Mouse (Mus musculus) MEL-GATA-1-ER (cell line): ENCODE results near the gene Fam107b.

Experiments
- DNase-seq: peaks from one replicate; pipeline ENCODE4 v3.0.0-alpha.2; 2012; ENCODE audit warnings: low read depth; ENCODE audit errors: extremely low read depth

The Fam107b gene

DNA sequence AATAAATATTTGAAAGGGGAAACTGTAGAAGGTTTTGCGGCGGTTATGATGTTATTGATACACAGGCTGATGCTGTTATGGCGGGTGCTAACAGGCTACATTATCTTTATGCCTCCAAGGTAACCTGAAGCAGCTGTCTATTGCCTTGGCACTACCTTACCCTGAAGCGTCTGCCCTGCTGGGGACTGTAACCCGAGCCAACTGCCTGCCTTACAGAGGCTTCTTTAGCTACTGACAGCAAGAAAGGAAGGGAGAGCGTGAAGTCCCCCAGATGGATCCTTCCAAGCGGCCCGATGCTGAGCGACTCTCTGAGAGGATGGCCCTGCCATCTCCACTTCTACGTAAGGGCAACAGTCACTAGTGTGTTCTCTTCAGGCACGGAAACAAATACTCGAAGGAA lies at the start of gene Fam107b:
Gene Fam107b, plus strand, starts transcription at position 303 of the 400 bp plus-strand sequence.
- DNase-seq = no peak

DNA sequence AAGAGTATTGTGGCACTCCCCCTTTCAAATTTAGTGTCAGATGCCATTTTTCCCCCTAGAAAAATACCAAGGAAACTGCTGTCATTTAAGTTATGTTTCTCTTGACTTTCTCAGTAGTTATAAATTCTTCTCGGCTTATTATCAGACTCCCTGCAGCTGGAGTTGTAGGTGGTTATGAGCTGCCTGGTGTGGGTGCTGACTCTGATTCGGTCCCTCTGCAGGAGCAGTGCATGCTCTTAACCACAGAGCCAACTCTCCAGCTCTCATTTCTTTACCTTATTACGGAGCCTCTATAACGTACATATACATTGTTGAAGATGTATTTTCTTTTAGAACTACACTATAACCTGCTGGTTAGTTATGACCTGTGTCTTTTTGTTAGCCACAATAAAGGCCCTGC lies 47.7 kb upstream of the Fam107b start:
- no peak for DNase-seq

DNA sequence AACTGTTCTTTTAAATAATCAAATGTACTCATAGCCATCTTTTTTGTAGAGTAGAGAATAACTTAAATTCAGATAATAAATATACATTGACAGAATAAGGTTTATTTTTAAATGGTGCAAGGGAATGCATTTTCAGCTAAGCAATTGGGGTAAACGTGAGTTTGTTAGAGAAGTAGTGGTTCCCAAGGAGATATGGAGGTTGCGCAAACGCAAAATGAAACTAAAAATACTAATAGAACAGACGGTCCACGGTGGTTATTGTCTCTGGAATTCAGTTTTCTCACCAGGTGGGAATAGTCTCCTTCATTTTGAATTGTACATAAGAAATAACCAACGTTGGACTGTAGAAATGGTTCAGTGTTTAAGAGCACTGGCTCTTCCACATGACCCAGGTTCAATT lies 44.0 kb upstream of the Fam107b start:
- no peak for DNase-seq

DNA sequence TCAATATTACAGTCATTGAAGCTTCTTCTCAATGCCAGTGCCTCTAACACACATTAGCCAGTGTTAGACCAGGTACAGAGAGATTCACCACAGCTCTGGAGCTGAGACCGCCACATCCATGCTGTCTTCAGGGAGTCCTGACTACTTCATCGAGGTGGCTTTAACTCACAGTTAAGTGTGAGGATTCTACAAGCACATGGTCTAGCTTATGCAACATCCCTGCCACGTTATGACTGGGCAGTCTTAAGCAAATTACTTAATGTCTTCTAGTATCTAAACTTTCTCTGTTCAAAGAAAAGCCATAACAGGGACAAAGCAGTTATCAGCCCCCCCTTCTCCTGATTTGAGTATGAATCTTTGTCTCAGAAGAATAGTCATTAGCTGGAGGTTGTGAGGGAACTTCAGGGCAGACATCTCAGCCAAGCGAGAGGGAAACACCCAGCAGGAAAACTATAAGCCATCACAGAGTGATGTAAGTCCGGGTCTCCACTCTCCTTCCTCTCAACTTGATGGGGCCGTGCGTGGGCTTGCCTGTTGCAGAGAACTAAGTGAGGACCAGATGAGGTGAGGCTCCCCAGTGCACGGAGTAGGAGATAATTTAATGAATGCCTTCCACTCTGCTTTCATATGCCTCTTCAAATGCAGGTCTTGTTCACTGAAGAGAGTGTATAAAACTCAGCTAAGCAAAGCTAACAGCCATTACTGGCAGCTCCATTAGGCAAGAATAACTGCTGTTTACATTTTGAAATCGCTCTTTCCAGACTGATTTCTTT lies 28.8 kb upstream of the Fam107b start:
- no peak for DNase-seq

DNA sequence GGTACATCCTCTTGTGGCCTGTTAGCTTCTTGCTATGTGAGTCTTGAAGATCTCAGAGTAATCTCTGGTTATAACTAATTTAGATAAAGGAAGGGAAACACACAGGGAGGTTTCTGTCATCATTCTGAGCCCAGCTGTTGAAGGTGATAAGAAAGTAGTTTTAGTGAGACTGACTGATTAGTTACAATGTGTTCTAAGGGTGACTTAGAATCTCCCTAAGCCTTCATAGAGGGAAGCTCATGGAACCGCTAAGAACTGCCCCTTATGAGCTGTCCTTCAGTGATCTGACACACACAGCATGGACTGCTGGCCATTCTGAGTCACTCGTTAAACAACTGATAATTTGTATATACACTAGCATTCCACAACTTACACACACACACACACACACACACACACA lies 24.2 kb upstream of the Fam107b start:
- DNase-seq = peak; percentile 24

DNA sequence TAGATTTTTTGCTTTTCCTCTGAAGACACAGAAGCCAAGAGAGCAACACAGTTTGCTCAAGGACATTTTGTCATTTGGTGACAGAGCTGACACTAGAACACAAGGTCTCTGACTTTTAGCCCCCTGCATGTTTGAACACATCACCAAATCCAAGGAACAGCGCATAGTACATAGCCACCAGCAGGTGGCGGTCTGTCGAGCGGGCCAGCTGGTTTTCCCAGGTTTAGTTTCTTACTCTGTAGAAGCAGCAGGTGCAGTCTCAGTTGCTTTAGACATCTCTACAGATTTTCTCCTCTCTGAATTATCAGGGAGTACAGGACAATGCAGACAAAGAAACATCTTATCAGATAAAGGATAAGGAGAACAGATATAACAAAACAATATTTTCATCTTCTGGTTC lies 23.7 kb upstream of the Fam107b start:
- peak; percentile 30 for DNase-seq

DNA sequence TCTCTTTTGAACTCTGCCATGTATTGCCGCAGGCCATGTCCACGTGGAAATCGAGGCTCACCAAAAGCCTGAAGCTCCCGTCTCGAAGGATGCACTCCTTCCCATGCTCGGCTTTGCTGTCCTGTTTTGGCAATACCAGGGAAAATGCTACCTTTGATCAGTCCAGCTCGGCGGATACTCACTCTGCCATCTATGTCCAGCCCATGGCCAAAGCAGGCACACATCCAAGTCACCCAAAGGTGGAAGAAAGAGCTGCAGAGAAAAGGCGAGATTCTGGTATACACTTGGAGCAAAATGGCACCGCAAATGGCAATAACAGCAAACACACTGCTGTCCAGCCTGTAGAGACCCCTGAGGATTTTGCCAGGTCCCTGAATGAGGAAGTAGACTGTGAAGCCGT lies 318 bp downstream of the Fam107b start:
- no peak for DNase-seq

DNA sequence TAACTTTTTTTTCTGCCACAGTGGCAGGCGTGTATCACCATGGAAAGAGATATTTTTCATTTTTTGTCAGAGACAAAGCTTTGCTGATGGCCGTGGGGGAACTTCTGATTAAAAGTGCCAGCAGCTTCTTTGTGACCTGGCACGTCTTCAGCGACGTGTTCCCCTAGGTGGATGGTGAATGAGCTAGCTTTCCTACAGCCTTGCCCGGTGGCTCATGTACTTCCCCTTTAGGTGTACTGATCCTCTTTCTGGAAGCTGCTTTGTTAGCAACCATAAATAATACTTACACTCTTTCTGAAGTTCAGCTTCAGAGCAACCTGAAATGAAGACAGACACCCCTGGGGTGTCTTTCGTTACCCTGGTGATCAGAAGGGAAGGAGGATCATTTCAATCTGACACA lies 3.6 kb downstream of the Fam107b start:
- DNase-seq = peak; percentile 10

DNA sequence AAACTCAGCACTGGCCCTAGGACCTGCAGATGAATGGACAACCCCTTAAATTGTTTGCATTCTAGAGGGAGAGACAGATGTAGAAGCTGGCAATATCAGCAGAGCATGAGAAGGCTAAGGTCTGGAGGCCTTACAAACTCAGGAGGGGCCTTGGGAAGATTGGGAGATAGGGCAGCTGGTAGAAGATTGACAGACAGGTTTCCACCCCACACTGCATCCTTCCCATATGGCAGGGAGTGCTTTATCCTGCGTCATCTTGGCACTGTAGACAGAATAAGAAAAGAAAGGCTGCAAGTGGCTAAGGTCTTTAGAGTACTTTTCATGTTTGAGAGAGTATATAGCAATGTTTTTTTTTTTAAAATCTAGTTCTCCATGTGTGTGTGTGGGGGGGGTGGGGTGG lies 4.9 kb downstream of the Fam107b start:
- DNase-seq = no peak

DNA sequence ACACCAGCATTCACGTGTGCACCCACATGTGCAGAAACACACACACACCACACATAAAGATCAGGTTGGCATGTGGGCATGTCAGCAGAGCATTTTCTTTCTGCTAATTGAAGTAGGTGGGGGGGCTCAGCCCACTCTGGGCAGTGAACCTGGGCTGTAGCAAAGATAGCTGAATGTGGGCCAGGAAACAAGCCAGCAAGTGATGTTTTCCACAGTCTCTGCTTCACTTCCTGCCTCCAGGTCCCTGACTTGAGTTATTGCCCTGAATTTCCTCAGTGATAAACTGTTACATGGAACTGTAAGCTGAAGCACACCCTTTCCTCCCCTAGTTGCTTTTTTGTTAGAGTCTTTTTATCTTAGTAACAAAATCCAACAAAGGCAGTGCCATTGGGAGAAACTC lies 6.1 kb downstream of the Fam107b start:
- DNase-seq = no peak

DNA sequence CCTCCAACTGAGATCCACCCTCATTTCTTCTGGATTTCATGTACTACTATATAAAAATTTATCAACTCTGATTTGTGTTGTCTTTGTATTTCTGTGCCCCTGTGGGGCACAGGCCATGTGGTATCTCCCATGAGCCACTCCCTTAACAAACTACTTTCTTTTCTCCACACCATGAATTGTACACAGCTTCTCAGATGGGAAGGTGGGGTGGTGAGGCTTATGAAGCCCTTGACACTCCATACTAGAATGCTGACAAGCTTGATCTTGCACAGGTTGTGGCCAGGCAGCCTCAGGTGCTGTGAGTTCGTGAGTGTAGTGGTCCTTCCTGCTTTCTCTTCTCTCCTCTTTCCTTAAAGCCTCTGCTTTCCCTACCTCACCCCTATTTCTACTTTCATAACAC lies 6.9 kb downstream of the Fam107b start:
- no peak for DNase-seq

DNA sequence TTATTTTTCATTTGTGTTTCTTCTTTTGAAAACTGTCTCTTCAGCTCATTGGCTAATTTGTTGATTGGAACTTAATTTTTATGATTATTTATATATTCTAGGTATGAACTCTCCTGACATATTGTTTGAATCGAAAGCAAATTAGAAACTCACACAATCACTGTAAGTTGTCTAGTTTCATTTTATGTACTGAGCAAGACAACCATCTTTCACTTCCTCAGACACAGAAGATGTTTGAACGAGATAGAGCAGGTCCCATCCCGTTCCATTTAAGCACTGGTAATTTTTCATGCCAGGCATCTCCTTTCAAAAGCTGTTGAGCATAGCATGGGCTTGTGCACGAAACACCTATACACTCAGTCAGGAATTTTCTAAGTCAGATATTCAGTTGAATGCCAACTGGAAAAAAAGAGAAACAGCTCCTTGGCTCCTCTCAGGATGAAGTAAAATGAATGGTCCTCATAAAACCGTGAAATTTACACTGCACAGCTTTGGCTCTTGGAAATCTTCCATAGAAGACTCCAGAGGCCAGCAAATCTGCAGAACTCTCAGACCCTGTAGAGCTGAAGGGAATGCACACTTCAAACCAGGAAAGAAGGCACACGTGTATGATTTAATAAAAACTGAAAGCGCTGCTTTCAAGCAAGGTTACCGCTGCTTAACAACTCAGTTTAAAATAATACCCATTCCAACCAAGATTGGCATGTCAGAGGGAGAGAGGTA lies 8.1 kb downstream of the Fam107b start:
- DNase-seq = no peak

DNA sequence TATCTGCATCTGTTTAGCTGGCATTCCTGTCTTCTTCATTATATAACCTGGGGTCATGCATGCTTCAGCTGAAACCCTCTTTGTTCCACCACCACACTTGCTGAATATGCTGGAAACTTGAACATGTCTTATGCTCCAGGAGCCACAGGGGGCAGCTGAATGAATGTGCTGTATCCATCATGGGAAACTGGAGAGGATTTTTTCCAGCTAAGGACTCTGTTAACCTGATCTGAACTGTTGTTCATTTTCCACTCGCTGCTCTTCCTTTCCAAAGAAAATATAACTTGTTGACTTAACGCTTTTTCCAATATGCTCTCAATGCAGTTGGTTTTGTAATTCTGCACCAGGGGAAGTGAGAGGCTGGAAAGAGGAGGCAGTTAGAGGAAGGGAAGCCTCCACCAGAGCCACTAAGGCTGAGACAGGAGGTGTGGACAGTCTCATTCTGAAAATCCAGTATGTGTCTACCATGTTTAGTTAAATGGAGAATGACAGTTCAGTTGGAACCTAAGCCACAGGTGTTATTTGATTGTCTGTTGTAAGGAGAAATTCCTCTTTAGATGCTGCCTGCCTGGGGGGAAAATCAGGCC lies 9.1 kb downstream of the Fam107b start:
- DNase-seq = no peak

DNA sequence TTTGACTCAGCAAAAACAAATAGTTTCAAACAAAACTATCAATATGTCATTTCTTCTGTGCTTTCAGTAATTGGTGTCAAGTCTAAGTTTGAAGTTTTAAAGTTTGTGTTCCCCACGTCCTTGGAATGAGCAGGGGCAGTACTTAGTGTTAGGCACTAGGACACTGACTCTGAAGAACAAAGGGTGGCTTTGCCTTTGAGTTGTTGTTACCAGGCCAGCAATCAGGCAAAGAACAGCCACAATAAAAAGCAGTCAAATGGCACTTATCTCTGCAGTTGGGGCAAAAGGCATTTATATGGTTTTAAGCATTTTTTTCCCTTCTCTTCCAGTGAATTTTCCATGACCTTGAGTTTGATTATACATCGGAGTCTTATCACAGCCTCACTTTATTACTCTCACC lies 12.5 kb downstream of the Fam107b start:
- no peak for DNase-seq

DNA sequence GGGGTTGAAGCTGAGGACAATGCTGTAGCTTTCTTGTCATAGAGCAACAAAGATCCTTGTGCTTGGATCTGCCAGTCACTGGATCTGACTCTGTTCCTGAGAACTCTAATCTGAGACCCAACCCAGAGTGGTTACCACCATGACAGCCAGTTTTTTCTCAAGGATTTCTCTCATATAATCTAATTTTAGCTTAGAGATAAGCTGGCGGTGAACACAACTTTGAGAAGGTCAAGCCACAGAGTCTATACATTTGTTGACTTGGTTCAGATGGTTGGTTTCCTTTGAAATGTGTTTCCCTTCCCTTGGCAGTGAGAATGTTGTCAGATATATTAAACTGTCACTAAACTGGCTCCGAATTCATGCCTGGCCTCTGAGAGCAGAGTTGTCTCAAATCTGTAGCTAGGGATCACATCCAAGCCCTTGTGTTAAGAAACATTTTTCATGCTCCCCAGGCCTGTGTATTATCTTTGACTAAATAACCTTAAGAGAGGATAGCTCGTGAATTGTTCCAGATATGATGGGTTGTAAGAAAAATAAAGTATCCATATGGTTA lies 15.0 kb downstream of the Fam107b start:
- DNase-seq = no peak

DNA sequence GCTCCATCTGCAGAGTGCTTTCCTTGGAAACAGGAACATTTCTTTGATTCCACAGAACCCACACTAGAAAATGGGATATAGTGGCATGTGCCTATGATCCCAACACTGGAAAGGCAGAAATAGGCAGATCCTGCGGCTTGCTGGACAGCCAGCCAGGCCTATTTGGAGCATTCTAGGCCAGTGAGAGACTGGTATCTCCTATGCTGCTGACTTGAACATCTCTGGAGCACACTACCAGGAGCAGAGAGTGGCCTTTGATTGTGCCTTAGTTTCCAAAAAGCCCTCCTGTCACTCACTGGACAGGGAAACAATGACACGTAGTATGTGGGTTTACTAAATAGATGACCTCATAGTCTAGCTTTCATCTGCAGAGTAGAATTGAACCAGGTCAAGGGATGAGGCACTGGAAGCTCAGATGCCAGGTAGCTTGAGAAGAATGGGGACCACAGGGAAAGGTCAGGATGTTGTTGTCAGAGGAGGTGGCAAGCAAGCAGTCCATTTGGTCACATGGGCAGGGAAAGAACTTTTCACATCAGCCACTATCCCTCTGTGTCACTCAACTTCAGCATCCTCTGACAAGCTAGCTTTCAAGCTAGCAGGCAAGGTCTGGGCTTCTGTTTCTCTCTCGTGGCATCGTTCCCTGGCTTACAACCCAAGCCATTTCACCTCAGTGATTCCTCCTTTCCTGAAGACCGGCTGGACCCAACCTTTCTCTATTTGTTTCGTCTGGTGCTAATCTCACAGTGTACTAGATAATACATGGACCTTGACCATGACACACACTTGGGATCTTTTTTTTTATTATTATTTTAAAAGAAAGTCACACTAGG lies 20.0 kb downstream of the Fam107b start:
- DNase-seq = no peak

DNA sequence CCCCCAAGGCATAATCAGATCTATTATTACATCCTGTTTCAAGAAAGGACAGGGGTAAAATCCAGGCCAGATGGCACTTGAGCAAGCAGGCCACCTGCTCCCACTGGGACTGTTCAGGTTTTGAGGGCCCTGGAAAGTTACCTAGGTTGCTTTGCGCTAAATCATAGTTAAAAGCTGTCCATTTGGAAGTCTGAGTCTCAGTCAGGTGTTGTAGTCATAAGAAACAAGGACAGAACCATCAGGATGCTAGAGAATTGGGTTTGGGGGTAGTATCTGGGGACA lies 20.6 kb downstream of the Fam107b start:
- DNase-seq = no peak

DNA sequence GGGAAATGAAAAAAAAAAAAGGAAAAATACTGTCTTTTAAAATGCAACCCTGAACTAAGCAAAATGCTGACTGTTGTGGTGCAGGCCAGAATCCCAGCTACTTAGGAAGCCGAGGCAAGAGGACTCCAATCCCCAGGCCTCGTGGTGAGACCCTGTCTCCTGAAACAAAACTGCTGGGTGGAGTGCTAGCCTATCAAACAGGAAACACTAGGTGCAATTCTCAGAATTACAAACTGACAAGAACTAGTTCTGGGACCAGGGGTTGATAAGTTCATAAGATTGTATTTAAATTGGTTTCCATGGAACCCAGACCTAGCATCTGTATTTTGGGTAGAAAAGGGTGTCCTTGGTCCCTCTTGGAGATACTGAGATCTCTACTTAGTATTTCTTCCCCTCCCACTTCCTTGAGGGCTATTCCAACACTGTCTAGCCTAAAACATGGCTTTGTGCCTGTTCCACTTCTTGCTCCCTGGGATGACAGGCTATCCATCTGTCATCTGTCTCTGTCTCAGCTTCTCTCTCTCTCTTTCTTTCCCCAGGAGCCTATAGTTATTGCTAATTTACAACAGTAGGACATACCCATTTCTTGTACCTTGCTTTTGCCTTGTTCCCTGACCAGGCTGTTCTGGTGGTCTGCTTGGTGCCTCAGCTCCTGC lies 24.5 kb downstream of the Fam107b start:
- DNase-seq = peak; percentile 86

DNA sequence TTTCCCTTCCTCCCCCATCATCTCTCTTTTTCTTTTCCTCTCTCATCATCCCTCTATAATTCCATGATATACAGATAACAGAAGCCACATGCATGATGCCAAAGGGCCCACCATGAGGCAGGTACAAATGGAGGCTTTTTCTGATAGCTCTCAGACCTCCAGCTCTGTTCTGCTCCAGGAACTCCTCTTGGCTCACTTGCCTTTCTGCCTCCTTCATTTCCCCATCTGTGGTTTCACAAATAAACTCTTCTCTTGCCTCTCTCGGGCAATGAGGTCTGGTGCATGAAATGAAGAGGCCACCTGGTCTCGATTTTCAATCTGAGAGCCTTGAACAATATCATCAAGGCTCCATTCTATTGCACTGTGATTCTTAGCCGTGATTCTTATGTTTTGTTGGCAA lies 30.1 kb downstream of the Fam107b start:
- DNase-seq = no peak

DNA sequence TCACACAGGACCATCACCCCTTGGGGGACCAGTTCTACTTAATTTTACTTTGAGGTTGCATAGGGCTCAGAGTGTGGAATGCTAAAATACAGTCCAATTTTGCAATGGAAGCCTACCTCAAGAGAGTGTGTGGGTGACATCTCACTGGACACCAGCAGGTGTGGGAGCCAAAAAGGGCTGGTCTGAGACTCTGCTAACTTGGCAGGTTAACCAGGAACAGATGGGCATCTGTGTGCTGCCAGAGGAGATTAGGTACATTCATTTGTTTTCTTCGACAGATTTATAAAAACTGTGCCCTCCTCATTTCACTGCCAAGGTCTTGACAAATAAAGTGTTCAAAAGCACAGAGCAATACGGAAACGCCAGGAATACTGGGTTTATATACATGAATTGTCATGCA lies 32.3 kb downstream of the Fam107b start:
- DNase-seq = no peak

DNA sequence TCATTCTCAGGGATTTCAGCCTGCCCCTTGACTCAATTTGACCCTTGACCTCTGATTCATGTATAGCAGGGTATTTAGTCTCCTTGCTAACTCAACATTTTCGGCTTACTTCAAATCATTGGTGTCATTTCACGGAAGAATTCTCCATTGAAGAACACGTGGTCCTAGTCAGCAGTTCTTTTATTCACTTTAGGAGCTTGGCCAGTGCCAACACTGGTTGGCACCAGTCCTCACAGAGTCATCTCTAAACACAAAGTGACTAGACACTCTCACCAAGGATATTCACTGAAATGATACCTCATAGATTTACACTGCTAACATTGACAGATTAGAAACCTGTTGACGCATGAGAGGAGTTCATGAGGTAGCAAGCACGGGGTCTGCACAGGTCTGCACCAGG lies 32.9 kb downstream of the Fam107b start:
- no peak for DNase-seq
